Mouse (Mus musculus): ENCODE measurements around the gene Ms4a5. TPM values are rescaled to one million over a fixed set of nuclear protein-coding genes. Genes with fewer than 3 reads are reported as not detected.

Gene Ms4a5
- polyA plus RNA-seq, 1 experiment from 2014 or later: not detected

Other genes with a start within 250 kb of the Ms4a5 start
- not detected in 2 replicates for gene Ms4a8a, start 202.8 kb downstream of the Ms4a5 start, polyA plus RNA-seq (2016; fragmentation: Nextera tagmentation; extraction: Ambion mirVana)
- gene 1700017D01Rik, start 153.0 kb downstream of the Ms4a5 start, polyA plus RNA-seq (2016; fragmentation: Nextera tagmentation; extraction: Ambion mirVana): not detected in 2 replicates
- not detected in 2 replicates for gene 1700025F22Rik, start 118.6 kb downstream of the Ms4a5 start, polyA plus RNA-seq (2016; fragmentation: Nextera tagmentation; extraction: Ambion mirVana)
- not detected in 2 replicates for gene Ms4a13, start 87.1 kb downstream of the Ms4a5 start, polyA plus RNA-seq (2016; fragmentation: Nextera tagmentation; extraction: Ambion mirVana)
- not detected in 2 replicates for gene Ms4a12, start 51.4 kb downstream of the Ms4a5 start, polyA plus RNA-seq (2016; fragmentation: Nextera tagmentation; extraction: Ambion mirVana)
- gene Ms4a1, start 17.6 kb downstream of the Ms4a5 start, polyA plus RNA-seq (2016; fragmentation: Nextera tagmentation; extraction: Ambion mirVana): 0.05 TPM in 1 of 2 replicates, not detected in the other
- gene Ms4a14, start 30.6 kb upstream of the Ms4a5 start, polyA plus RNA-seq (2016; fragmentation: Nextera tagmentation; extraction: Ambion mirVana): 0.05 TPM in 1 of 2 replicates, not detected in the other
- 2.9 TPM in 2 replicates for gene Ms4a7, start 52.3 kb upstream of the Ms4a5 start, polyA plus RNA-seq (2016; fragmentation: Nextera tagmentation; extraction: Ambion mirVana)
- 2.1 and 3.0 TPM in 2 replicates for gene Ms4a4a, start 91.7 kb upstream of the Ms4a5 start, polyA plus RNA-seq (2016; fragmentation: Nextera tagmentation; extraction: Ambion mirVana)
- gene Ms4a4c, start 120.9 kb upstream of the Ms4a5 start, polyA plus RNA-seq (2016; fragmentation: Nextera tagmentation; extraction: Ambion mirVana): 0.43 and 0.57 TPM in 2 replicates
- gene Ms4a4b, start 159.7 kb upstream of the Ms4a5 start, polyA plus RNA-seq (2016; fragmentation: Nextera tagmentation; extraction: Ambion mirVana): not detected in 2 replicates
- 2.4 and 3.7 TPM in 2 replicates for gene Ms4a6c, start 185.5 kb upstream of the Ms4a5 start, polyA plus RNA-seq (2016; fragmentation: Nextera tagmentation; extraction: Ambion mirVana)
- not detected in 2 replicates for gene Gm8369, start 202.1 kb upstream of the Ms4a5 start, polyA plus RNA-seq (2016; fragmentation: Nextera tagmentation; extraction: Ambion mirVana)
- 1.8 and 3.1 TPM in 2 replicates for gene Ms4a6b, start 232.6 kb upstream of the Ms4a5 start, polyA plus RNA-seq (2016; fragmentation: Nextera tagmentation; extraction: Ambion mirVana)